8 mouse cellular contexts compared by ENCODE assay signal in genomic region chr15:36938511-36939150, GRCm38 (mm10).
DNase-seq lines count a peak whose midpoint lies in the region; ATAC-seq and TF ChIP-seq lines count a peak whose summit lies in the region.

No protein-coding gene starts in this region.

- TF ChIP-seq POLR2A in bone marrow, adult 2 months (IDR thresholded peaks at IDR 0.05; ENCODE audit: borderline replicate concordance, control insufficient read depth, low read depth, low read length) = no peak

- ATAC-seq in embryonic facial prominence, embryonic 14.5 days (ENCODE audit: low read depth) = peak; percentile 95
- peak; percentile 92 for ATAC-seq in heart, embryonic 11.5 days (replicated peaks; ENCODE audit: insufficient number of reproducible peaks, low FRiP score, low TSS enrichment)
- ATAC-seq in kidney, embryonic 15.5 days (replicated peaks; ENCODE audit: low FRiP score) = peak; percentile 95
- peak; percentile 92 for ATAC-seq in limb, embryonic 15.5 days (ENCODE audit: insufficient number of reproducible peaks, low FRiP score, low TSS enrichment, low read depth)

- 1% methylated on average over 57 of the region's 57 CpGs for WGBS in bone marrow, adult 2 months
- WGBS in embryonic facial prominence, embryonic 14.5 days = 1% methylated on average over 32 of the region's 57 CpGs
- WGBS in heart, embryonic 11.5 days (ENCODE audit: insufficient replicate concordance) = under 1% methylated on average over 57 of the region's 57 CpGs
- under 1% methylated on average over 57 of the region's 57 CpGs for WGBS in kidney, embryonic 15.5 days
- under 1% methylated on average over 53 of the region's 57 CpGs for WGBS in limb, embryonic 15.5 days

- peak; percentile 88 to 91 for DNase-seq in B cell, adult 2 months
- DNase-seq in embryonic facial prominence, embryonic 14.5 days (ENCODE audit: low spot score) = peak; percentile 92
- peak; percentile 12 to 61 for DNase-seq in monocyte, adult 2 months (ENCODE audit: low read depth in 1 of 2, low spot score in 2 of 2)
- DNase-seq in spleen, postnatal 14 days (ENCODE audit: low spot score in 2 of 2) = peak; percentile 73 to 74

- H3K36me3 ChIP-seq in embryonic facial prominence, embryonic 14.5 days (ENCODE audit: control insufficient read depth, insufficient read depth, low read length) = no peaks in the 10 kb centered on the region
- no peaks in the 10 kb centered on the region for H3K36me3 ChIP-seq in heart, embryonic 11.5 days (ENCODE audit: control insufficient read depth, insufficient read depth, low read length)
- no peaks in the 10 kb centered on the region for H3K36me3 ChIP-seq in kidney, embryonic 15.5 days
- H3K36me3 ChIP-seq in limb, embryonic 15.5 days = no peaks in the 10 kb centered on the region

- peak overlapping the region; percentile 92 for H3K4me2 ChIP-seq in embryonic facial prominence, embryonic 14.5 days (ENCODE audit: low read depth, low read length)
- peak overlapping the region; percentile 91 for H3K4me2 ChIP-seq in heart, embryonic 11.5 days
- H3K4me2 ChIP-seq in kidney, embryonic 15.5 days = peak overlapping the region; percentile 93
- peak overlapping the region; percentile 83 for H3K4me2 ChIP-seq in limb, embryonic 15.5 days

- peaks cover 3% of the 10 kb centered on the region for H3K4me1 ChIP-seq in bone marrow, adult 2 months (ENCODE audit: control insufficient read depth, insufficient read depth, low read length)
- peaks cover 20% of the 10 kb centered on the region for H3K4me1 ChIP-seq in embryonic facial prominence, embryonic 14.5 days (ENCODE audit: control insufficient read depth, insufficient read depth, low read length)
- peaks cover 17% of the 10 kb centered on the region; the same call in 1 of the 2 replicates for H3K4me1 ChIP-seq in heart, embryonic 11.5 days (ENCODE audit: control insufficient read depth, insufficient read depth, low read length)
- peaks cover 23% of the 10 kb centered on the region for H3K4me1 ChIP-seq in kidney, embryonic 15.5 days
- H3K4me1 ChIP-seq in limb, embryonic 15.5 days = peaks cover 15% of the 10 kb centered on the region

- H3K9me3 ChIP-seq in embryonic facial prominence, embryonic 14.5 days (ENCODE audit: control insufficient read depth, low read length) = no peaks in the 10 kb centered on the region
- no peaks in the 10 kb centered on the region for H3K9me3 ChIP-seq in heart, embryonic 11.5 days (replicated peaks; ENCODE audit: control insufficient read depth, low read length)
- H3K9me3 ChIP-seq in kidney, embryonic 15.5 days (replicated peaks) = no peaks in the 10 kb centered on the region
- no peaks in the 10 kb centered on the region for H3K9me3 ChIP-seq in limb, embryonic 15.5 days

- H3K4me3 ChIP-seq in bone marrow, adult 2 months (replicated peaks; ENCODE audit: control insufficient read depth, low read depth, low read length) = peak overlapping the region; percentile 81
- H3K4me3 ChIP-seq in embryonic facial prominence, embryonic 14.5 days (ENCODE audit: low read depth, low read length) = peak overlapping the region; percentile 60
- H3K4me3 ChIP-seq in heart, embryonic 11.5 days (ENCODE audit: low read depth, low read length) = peak overlapping the region; percentile 63
- H3K4me3 ChIP-seq in kidney, embryonic 15.5 days (replicated peaks) = peak overlapping the region; percentile 60
- peak overlapping the region; percentile 61 for H3K4me3 ChIP-seq in limb, embryonic 15.5 days

- no peaks in the 10 kb centered on the region for H3K27me3 ChIP-seq in embryonic facial prominence, embryonic 14.5 days (replicated peaks; ENCODE audit: control insufficient read depth, insufficient read depth, low read length)
- H3K27me3 ChIP-seq in heart, embryonic 11.5 days (ENCODE audit: control insufficient read depth, insufficient read depth, low read length) = no peaks in the 10 kb centered on the region
- no peaks in the 10 kb centered on the region for H3K27me3 ChIP-seq in kidney, embryonic 15.5 days
- no peaks in the 10 kb centered on the region for H3K27me3 ChIP-seq in limb, embryonic 15.5 days

- peak overlapping the region; percentile 82 for H3K27ac ChIP-seq in bone marrow, adult 2 months (ENCODE audit: control insufficient read depth, insufficient read depth, low read depth, low read length, poor library complexity)
- H3K27ac ChIP-seq in embryonic facial prominence, embryonic 14.5 days (replicated peaks; ENCODE audit: low read depth, low read length) = peak overlapping the region; percentile 82
- peak overlapping the region; percentile 88 for H3K27ac ChIP-seq in heart, embryonic 11.5 days (ENCODE audit: low read depth, low read length)
- H3K27ac ChIP-seq in kidney, embryonic 15.5 days = peak overlapping the region; percentile 80
- H3K27ac ChIP-seq in limb, embryonic 15.5 days = peak overlapping the region; percentile 86

- peak overlapping the region; percentile 72 for H3K9ac ChIP-seq in embryonic facial prominence, embryonic 14.5 days (ENCODE audit: low read depth, low read length)
- peak overlapping the region; percentile 88 for H3K9ac ChIP-seq in heart, embryonic 11.5 days (ENCODE audit: low read depth, low read length)
- peak overlapping the region; percentile 64 for H3K9ac ChIP-seq in kidney, embryonic 15.5 days
- H3K9ac ChIP-seq in limb, embryonic 15.5 days = peak overlapping the region; percentile 51

- TF ChIP-seq CTCF in bone marrow, adult 2 months (IDR thresholded peaks at IDR 0.05; ENCODE audit: control insufficient read depth, insufficient read depth, low read length) = no peak

Comparison
In these comparisons a context has a peak if more than half of its experiments do, and no peak if none do; other contexts are left out.
1. Peak in every context shown above with its lines: DNase-seq, ATAC-seq, H3K4me3 ChIP-seq and H3K27ac ChIP-seq.
2. DNase-seq: peak in every context shown above with its lines; median percentile 92 in embryonic facial prominence, embryonic 14.5 days; 90 in B cell, adult 2 months; 74 in spleen, postnatal 14 days; 36 in monocyte, adult 2 months.